Mouse (Mus musculus): Measurements from ENCODE around the gene Nrros. TPM values are rescaled to one million over a fixed set of nuclear protein-coding genes. Genes with fewer than 3 reads are reported as not detected.

The Nrros gene
- total and polyA plus RNA-seq, 3 experiments, result 3.9 to 9.5 (median 4.7) TPM

DNA sequence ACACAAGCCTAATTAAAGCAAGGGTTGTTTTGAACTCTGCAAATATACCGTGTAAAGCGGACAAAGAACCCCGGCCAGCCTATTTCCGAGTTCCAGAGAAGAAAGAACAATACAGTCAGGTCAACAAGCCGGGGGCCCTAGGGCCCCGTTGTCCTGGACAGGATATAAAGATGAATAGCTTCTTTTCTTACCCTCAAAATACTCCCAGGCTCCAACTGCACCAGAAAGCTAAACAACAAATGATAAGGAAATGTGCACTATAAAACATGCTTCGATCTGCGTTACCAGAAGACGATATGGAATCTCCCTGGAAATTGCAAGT is 35.6 kb upstream of the Nrros start:
- no peak for DNase-seq
- Histone ChIP-seq H3K79me2 (replicated peaks; ENCODE audit: control insufficient read depth, insufficient read depth, low read length) (no peaks in the 10 kb centered on the region), H3K27ac (peak overlapping the region; percentile 82), H3K27me3 (ENCODE audit: control insufficient read depth, insufficient read depth, low read length) (no peaks in the 10 kb centered on the region), H3K9ac (ENCODE audit: low read depth, low read length) (peak overlapping the region; percentile 81; the same call in 1 of the 2 replicates), H3K4me1 (ENCODE audit: control insufficient read depth, insufficient read depth, low read length) (peaks cover 1% of the 10 kb centered on the region; the same call in 1 of the 2 replicates), H3K4me3 (peak overlapping the region; percentile 49), H3K36me3 (ENCODE audit: control insufficient read depth, insufficient read depth, low read length) (no peaks in the 10 kb centered on the region)
- intact Hi-C loops (cut with DNase I), result loop anchor here (5.0 to 10.0 kb wide), 2 partner anchors 84 to 156 kb away; no protein-coding TSS in a partner anchor
- WGBS, result 53% methylated on average over 9 of the region's 9 CpGs
- TF ChIP-seq EP300 (IDR thresholded peaks at IDR 0.05; ENCODE audit: insufficient read depth, low read depth, low read length), result no peak
- no peak for TF ChIP-seq POLR2A (IDR thresholded peaks at IDR 0.05; ENCODE audit: insufficient read depth, low read depth, low read length)
- TF ChIP-seq CTCF (IDR thresholded peaks at IDR 0.05), result no peak

DNA sequence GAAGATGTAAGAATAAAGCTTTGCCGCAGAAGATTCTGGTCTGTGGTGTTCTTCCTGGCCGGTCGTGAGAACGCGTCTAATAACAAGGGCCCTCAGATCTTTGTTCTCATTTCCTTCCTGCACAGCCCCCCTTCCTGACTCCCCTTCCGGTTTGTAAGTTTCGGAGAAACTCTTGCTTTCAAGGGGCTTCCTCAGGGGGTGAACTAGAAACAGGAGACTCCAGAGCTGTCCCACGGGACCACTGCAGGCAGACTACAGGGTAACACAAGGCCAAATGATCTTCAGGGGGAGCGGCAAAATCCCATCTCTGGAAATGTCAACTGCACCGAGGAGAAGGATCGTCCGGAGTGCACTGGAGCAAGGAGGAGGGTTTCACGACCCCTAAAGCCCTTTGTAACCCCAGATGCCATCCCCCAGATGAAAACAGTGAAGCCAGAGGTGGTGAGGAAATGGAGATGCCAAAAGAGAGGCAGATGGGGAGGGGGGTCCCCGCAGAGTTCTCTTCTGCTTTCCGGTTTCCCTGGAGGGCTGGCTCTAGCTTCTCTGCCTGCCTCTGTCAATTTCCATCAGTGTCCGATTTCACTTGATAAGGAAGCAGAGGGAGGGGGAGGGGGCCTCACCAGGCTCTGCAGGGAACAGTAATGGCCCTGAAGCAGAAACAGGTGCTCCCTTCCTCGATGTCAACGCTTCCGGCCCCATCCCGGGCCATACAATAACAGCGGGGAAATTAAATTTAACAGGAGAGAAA is 35.0 kb upstream of the Nrros start:
- WGBS, result 53% methylated on average over 21 of the region's 21 CpGs
- TF ChIP-seq EP300 (IDR thresholded peaks at IDR 0.05; ENCODE audit: insufficient read depth, low read depth, low read length), result no peak
- no peak for TF ChIP-seq CTCF (IDR thresholded peaks at IDR 0.05)
- no peak for TF ChIP-seq POLR2A (IDR thresholded peaks at IDR 0.05; ENCODE audit: insufficient read depth, low read depth, low read length)
- Histone ChIP-seq H3K4me3 (peak overlapping the region; percentile 49), H3K79me2 (replicated peaks; ENCODE audit: control insufficient read depth, insufficient read depth, low read length) (no peaks in the 10 kb centered on the region), H3K27me3 (ENCODE audit: control insufficient read depth, insufficient read depth, low read length) (no peaks in the 10 kb centered on the region), H3K9ac (ENCODE audit: low read depth, low read length) (peak overlapping the region; percentile 81), H3K4me1 (ENCODE audit: control insufficient read depth, insufficient read depth, low read length) (peaks cover 1% of the 10 kb centered on the region; the same call in 1 of the 2 replicates), H3K36me3 (ENCODE audit: control insufficient read depth, insufficient read depth, low read length) (no peaks in the 10 kb centered on the region), H3K27ac (peak overlapping the region; percentile 82)
- peak; percentile 34 to 47 for DNase-seq
- intact Hi-C loops (cut with DNase I), result loop anchor here (5.0 to 10.0 kb wide), 2 partner anchors 83 to 156 kb away; no protein-coding TSS in a partner anchor

DNA sequence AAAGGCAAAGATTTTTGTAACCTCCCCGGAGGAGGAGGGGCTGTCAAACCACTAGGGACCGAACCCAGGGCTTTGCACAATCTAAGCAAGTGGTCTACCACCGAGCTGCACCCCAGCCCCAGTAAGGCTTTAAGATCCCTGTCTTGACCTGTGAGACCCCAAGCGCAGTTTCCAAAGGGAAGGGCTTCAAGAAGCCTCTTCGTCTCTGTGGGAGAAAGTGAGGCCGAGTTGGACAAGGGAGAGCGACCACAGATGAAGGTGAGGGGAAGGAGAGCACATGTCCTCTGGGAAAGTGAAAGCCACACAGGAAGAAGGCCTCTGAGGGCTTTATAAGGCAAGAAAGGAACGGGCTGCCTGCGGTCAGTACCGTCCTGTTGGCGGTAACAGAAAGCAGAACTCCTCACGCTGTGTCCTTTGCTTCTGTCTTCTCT is 24.6 kb upstream of the Nrros start:
- Histone ChIP-seq H3K36me3 (ENCODE audit: control insufficient read depth, insufficient read depth, low read length) (no peaks in the 10 kb centered on the region), H3K4me3 (no peak overlapping the region), H3K9ac (ENCODE audit: low read depth, low read length) (no peak overlapping the region), H3K27me3 (ENCODE audit: control insufficient read depth, insufficient read depth, low read length) (no peaks in the 10 kb centered on the region), H3K4me1 (ENCODE audit: control insufficient read depth, insufficient read depth, low read length) (peaks cover 3% of the 10 kb centered on the region), H3K79me2 (replicated peaks; ENCODE audit: control insufficient read depth, insufficient read depth, low read length) (no peaks in the 10 kb centered on the region), H3K27ac (peak overlapping the region; percentile 38)
- TF ChIP-seq CTCF (IDR thresholded peaks at IDR 0.05) (no peak), EP300 (IDR thresholded peaks at IDR 0.05; ENCODE audit: insufficient read depth, low read depth, low read length) (0 out of 2 replicates have a peak, but pooled peaks have one; percentile 37), POLR2A (IDR thresholded peaks at IDR 0.05; ENCODE audit: insufficient read depth, low read depth, low read length) (peak; percentile 51; the same call in 1 of the 2 replicates)
- intact Hi-C loops (cut with DNase I), result no loop called here
- DNase-seq, result peak; percentile 49 to 67
- WGBS, result 48% methylated on average over 11 of the region's 12 CpGs

DNA sequence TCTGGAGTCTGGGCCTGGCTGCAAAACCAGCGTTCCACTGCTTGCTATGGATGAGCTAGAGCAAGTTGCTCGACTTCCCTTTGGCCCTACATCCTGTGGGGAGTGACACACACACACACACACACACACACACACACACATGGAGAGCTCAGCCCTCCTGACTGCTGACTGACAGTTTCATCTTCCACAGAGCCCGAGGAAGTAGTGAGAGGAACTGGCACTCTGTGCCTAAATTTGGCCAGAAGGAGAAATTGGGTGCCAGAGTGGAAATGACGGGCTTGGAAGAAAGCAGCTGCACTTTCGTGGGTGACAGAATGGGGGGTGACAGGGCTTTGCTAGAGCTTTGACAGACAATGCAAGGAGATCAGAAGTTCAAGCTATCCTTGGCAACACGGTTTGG is 23.7 kb upstream of the Nrros start:
- TF ChIP-seq POLR2A (IDR thresholded peaks at IDR 0.05; ENCODE audit: insufficient read depth, low read depth, low read length) (no peak), EP300 (IDR thresholded peaks at IDR 0.05; ENCODE audit: insufficient read depth, low read depth, low read length) (no peak), CTCF (IDR thresholded peaks at IDR 0.05) (no peak)
- Histone ChIP-seq H3K27ac (peak overlapping the region; percentile 31; the same call in 1 of the 2 replicates), H3K9ac (ENCODE audit: low read depth, low read length) (no peak overlapping the region), H3K36me3 (ENCODE audit: control insufficient read depth, insufficient read depth, low read length) (no peaks in the 10 kb centered on the region), H3K79me2 (replicated peaks; ENCODE audit: control insufficient read depth, insufficient read depth, low read length) (no peaks in the 10 kb centered on the region), H3K4me3 (no peak overlapping the region), H3K4me1 (ENCODE audit: control insufficient read depth, insufficient read depth, low read length) (peaks cover 3% of the 10 kb centered on the region), H3K27me3 (ENCODE audit: control insufficient read depth, insufficient read depth, low read length) (no peaks in the 10 kb centered on the region)
- DNase-seq, result peak in 1 of 2 experiments; percentile 65
- intact Hi-C loops (cut with DNase I), result no loop called here
- 37% methylated on average over 6 of the region's 6 CpGs for WGBS

DNA sequence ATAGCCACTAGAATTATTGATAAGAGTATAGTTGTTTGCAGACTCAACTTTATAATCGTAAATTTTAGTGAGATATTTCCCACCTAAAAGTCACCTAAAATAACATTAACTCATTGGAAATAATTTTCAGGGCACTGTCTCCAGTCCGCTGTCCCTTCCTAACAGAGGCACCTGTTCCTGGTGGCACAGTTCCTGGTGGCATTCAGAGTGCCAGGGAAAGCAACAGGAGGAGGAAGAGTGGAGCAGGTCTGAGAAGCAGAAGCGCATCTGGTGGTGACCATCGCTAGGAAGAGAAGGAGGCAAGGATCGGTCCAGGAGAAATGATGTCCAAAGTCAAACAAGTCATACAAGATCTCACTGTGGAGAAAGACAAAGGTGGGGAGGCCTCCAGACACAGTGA is 20.7 kb upstream of the Nrros start:
- no peak overlapping the region for H3K9ac ChIP-seq (ENCODE audit: low read depth, low read length)
- H3K36me3 ChIP-seq (ENCODE audit: control insufficient read depth, insufficient read depth, low read length), result no peaks in the 10 kb centered on the region
- H3K79me2 ChIP-seq (replicated peaks; ENCODE audit: control insufficient read depth, insufficient read depth, low read length), result no peaks in the 10 kb centered on the region
- H3K4me3 ChIP-seq, result no peak overlapping the region
- 95% methylated on average over 5 of the region's 5 CpGs for WGBS
- peaks cover 3% of the 10 kb centered on the region for H3K4me1 ChIP-seq (ENCODE audit: control insufficient read depth, insufficient read depth, low read length)
- no peaks in the 10 kb centered on the region for H3K27me3 ChIP-seq (ENCODE audit: control insufficient read depth, insufficient read depth, low read length)
- H3K27ac ChIP-seq, result no peak overlapping the region
- no peak for TF ChIP-seq POLR2A (IDR thresholded peaks at IDR 0.05; ENCODE audit: insufficient read depth, low read depth, low read length)
- no peak for DNase-seq
- intact Hi-C loops (cut with DNase I), result no loop called here

DNA sequence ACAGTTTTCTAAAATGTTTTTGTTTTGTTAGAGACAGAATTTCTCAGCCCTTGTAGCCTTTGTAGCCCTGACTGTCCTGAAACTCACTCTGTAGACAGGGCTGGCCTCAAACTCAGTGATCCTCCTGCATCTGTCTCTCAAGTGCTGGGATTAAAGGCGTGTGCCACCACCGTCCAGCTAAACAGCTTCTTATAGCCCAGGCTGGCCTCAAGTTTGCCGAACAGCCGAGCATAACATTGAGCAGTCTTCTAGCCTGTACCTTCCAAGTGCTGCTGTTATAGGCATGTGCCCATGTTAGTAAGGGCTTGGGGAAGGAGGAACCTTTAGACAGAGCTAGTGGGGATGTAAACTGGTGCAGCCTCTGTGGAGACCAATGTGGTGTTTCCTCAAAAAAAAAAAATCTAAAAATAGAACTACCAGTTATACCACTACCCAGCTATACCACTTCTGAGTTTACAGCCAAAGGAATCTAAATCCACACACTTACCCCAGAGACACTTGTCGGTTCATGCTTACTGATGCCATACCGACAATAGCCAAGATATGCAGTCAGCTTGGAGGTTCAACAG is 14.0 kb upstream of the Nrros start, which contains the start of gene Bex6:
TSS of gene Bex6 (plus strand) at position 491 of the 569 bp plus-strand sequence.
- 83% methylated on average over 6 of the region's 6 CpGs for WGBS
- no peaks in the 10 kb centered on the region for H3K4me1 ChIP-seq (ENCODE audit: control insufficient read depth, insufficient read depth, low read length)
- TF ChIP-seq POLR2A (IDR thresholded peaks at IDR 0.05; ENCODE audit: insufficient read depth, low read depth, low read length) (no peak), EP300 (IDR thresholded peaks at IDR 0.05; ENCODE audit: insufficient read depth, low read depth, low read length) (no peak), CTCF (IDR thresholded peaks at IDR 0.05) (no peak)
- no peak within 1 kb of the TSS for H3K9ac ChIP-seq (ENCODE audit: low read depth, low read length)
- H3K36me3 ChIP-seq (ENCODE audit: control insufficient read depth, insufficient read depth, low read length), result no peaks in the 10 kb centered on the region; the same call in 1 of the 2 replicates
- H3K4me3 ChIP-seq, result no peak within 1 kb of the TSS
- intact Hi-C loops (cut with DNase I), result no loop called here
- no peak within 1 kb of the TSS for H3K27ac ChIP-seq
- DNase-seq, result no peak
- no peaks in the 10 kb centered on the region for H3K79me2 ChIP-seq (replicated peaks; ENCODE audit: control insufficient read depth, insufficient read depth, low read length)
- no peaks in the 10 kb centered on the region for H3K27me3 ChIP-seq (ENCODE audit: control insufficient read depth, insufficient read depth, low read length)
